Mouse (Mus musculus) thymus, postnatal 0 days (tissue): ENCODE measurements around the gene Asb10. TPM values are rescaled to one million over a fixed set of nuclear protein-coding genes. Genes with fewer than 3 reads are reported as not detected.

Experiments
- DNase-seq: peaks from one replicate; pipeline ENCODE4 v3.0.0-alpha.2; 2015; ENCODE audit warnings: low spot score
- polyA plus RNA-seq: library from polyadenylated mRNA; unstranded; fragments of >200 nt; fragmentation: Nextera tagmentation; extraction: Ambion mirVana; gene quantifications from 2 replicates; pipeline ENCODE4 v1.2.1, GENCODE M21; 2015

The Asb10 gene
- polyA plus RNA-seq, 1 experiment from 2014 or later = 0.88 TPM

DNA sequence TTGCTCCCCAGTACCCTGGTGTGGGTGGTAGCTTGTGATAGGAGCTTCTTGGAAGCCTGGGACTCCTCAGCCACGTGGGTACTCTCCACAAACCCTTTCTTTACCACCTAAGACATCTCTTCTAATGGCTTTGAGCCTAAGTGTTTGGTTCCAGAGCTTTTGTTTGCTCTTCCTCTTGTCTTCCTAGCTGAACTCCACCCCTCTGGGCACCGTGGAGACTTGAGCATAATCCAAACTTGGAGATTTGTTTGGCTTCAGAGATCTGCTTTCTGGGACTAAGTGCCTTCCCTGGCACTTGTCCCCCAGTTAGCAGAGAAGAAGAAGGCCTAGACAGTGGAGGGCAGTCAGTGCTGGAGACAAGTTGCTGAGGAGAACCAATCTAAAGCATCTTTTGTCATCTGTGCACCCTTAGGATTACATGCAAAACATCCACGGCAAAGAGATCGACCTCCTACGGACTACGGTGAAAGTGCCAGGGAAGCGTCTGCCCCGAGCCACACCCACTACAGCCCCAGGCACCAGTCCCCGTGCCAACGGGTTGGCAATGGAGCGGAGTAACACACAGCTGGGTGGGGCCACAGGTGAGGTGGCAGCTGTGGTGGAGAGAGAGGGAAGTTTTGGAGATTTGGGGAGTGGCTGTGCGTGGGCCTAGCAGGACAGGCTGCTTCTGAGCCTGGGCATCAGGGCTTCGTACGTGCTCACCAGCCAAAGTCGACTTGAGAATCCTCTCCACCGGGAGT is 48.1 kb downstream of the Asb10 start:
- DNase-seq = no peak

DNA sequence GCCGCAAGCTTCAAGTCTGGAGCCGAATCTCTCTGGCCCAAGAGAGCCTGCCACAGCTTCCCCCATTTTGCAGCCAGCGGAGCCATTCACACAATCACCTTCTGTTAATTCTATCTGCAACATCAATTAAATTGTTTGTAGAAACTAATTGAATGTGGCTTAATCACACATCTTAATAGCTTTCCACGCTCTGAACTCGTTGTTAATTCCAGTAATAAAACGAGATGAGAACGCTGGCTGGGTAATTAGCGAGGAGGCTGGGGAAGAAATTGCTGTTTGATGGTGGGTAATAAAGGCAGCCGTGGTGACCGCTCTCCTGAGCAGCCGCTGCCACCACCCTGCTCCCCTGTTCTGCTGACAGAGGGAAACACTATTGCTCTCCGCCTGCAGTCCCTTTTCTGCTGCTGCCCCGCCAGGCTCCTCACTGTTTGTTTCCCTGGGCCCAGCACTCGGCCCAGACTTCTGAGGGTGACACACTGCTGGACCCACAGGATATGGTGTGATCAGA is 50.3 kb downstream of the Asb10 start:
- no peak for DNase-seq

GRCm38 (mm10) chr5:24486738-24487137 is 54.0 kb downstream of the Asb10 start:
- DNase-seq = no peak

GRCm38 (mm10) chr5:24486097-24486496 is 54.7 kb downstream of the Asb10 start:
- peak; percentile 74 for DNase-seq

- no peak for DNase-seq
Observed at GRCm38 (mm10) chr5:24484963-24485362, 55.8 kb downstream of the Asb10 start.

- peak; percentile 61 for DNase-seq
Observed at GRCm38 (mm10) chr5:24483326-24483725, 57.5 kb downstream of the Asb10 start.

Other genes starting within 250 kb of the Asb10 start
- gene Kcnh2, start 189.4 kb downstream of the Asb10 start, polyA plus RNA-seq = 5.3 and 7.2 TPM in 2 replicates
- 1.5 and 1.7 TPM in 2 replicates for gene Nos3, start 176.2 kb downstream of the Asb10 start, polyA plus RNA-seq
- 2.0 and 3.0 TPM in 2 replicates for gene Atg9b, start 148.8 kb downstream of the Asb10 start, polyA plus RNA-seq
- 32.6 and 33.9 TPM in 2 replicates for gene Abcb8, start 147.3 kb downstream of the Asb10 start, polyA plus RNA-seq
- 0.34 and 0.54 TPM in 2 replicates for gene Asic3, start 127.6 kb downstream of the Asb10 start, polyA plus RNA-seq
- gene Cdk5, start 117.4 kb downstream of the Asb10 start, polyA plus RNA-seq = 31.4 and 35.1 TPM in 2 replicates
- 23.2 and 26.6 TPM in 2 replicates for gene Slc4a2, start 117.1 kb downstream of the Asb10 start, polyA plus RNA-seq
- 86.0 and 88.5 TPM in 2 replicates for gene Fastk, start 95.7 kb downstream of the Asb10 start, polyA plus RNA-seq
- 33.7 and 35.4 TPM in 2 replicates for gene Tmub1, start 93.1 kb downstream of the Asb10 start, polyA plus RNA-seq
- gene Agap3, start 88.8 kb downstream of the Asb10 start, polyA plus RNA-seq = 24.5 and 26.9 TPM in 2 replicates
- gene Gbx1, start 13.8 kb downstream of the Asb10 start, polyA plus RNA-seq = 0.10 TPM in 1 of 2 replicates, not detected in the other
- gene 4931409K22Rik, start 15.8 kb upstream of the Asb10 start, polyA plus RNA-seq = not detected in 2 replicates
- 119 and 121 TPM in 2 replicates for gene Abcf2, start 36.5 kb upstream of the Asb10 start, polyA plus RNA-seq
- 16.8 and 18.5 TPM in 2 replicates for gene Chpf2, start 45.8 kb upstream of the Asb10 start, polyA plus RNA-seq
- 2.0 and 2.5 TPM in 2 replicates for gene Smarcd3, start 83.4 kb upstream of the Asb10 start, polyA plus RNA-seq
- gene Nub1, start 144.6 kb upstream of the Asb10 start, polyA plus RNA-seq = 43.4 and 46.3 TPM in 2 replicates
- 2.0 and 2.4 TPM in 2 replicates for gene Wdr86, start 189.7 kb upstream of the Asb10 start, polyA plus RNA-seq
- 1.1 and 4.1 TPM in 2 replicates for gene Crygn, start 217.0 kb upstream of the Asb10 start, polyA plus RNA-seq